Mouse (Mus musculus) testis, adult 2 months (tissue): ENCODE measurements around the gene Crygn.

ENCODE experiments used
- CTCF ChIP-seq: fragments of 200-500 bp; IDR thresholded peaks from 2 replicates; pipeline ENCODE4 v1.5.1; 2012; ENCODE audit warnings: low read depth, mild to moderate bottlenecking, inconsistent platforms, low read length, moderate library complexity; ENCODE audit not compliant: control insufficient read depth, insufficient read depth, insufficient replicate concordance
- POLR2A ChIP-seq: fragments of 200-500 bp; IDR thresholded peaks from 2 replicates; pipeline ENCODE4 v1.6.1; 2012; ENCODE audit warnings: low read depth, mild to moderate bottlenecking, inconsistent platforms, low read length, moderate library complexity; ENCODE audit not compliant: control insufficient read depth

DNA sequence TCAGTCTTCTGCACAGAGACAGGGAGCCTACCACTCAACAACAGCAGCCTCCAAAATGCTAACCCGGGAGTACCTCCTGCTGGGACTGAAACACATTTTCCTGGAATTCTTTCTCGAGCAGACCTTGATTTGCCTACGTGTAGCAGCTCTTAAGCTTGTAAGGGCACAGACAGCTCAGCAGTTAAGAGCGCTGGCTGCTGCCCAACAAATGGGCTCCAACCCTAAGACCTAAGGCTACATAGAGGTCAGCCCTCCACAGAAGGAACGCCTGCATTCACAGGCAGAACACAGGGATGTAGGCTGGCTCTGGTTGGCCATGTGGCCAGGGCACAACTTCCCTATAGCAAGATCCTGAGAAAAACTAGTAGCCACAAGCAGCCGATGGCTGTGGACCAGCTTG, 31.9 kb downstream of the Crygn start:
- TF ChIP-seq POLR2A (no peak), CTCF (no peak)
